Mouse (Mus musculus) megakaryocyte, embryonic 14.5 days (primary cell): ENCODE results near the gene Haspin.

Experiments
- FLI1 ChIP-seq: IDR thresholded peaks from 2 replicates; pipeline ENCODE4 v1.6.1; 2012; ENCODE audit warnings: low read length, inconsistent platforms, mixed read lengths
- GATA1 ChIP-seq: IDR thresholded peaks from 3 replicates; pipeline ENCODE4 v1.6.1; 2012; ENCODE audit warnings: mixed read lengths, low read length, inconsistent platforms, borderline replicate concordance

- TF ChIP-seq GATA1: no peak
- no peak for TF ChIP-seq FLI1
These were observed 43.7 kb downstream of the Haspin start for GRCm38 (mm10) chr11:73094231-73094995.
